Mouse (Mus musculus): Measurements from ENCODE around the gene Esr1.

DNA sequence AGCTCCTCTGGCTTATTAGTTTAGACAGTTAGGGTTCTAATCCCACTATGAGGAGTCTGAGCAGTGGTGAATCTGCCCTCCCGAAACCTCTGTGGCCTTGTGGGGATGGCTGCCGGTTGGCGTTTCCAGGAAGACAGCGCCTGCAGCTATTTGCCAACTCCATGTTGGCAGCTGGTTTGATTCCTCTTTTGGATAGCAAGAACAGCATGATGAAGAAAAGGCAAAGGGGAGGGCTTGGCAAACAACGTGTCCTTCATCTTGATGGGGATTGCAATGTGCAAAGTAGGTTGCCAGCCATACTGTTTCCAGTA is 10.1 kb downstream of the Esr1 start:
- no peak for TF ChIP-seq POLR2A (IDR thresholded peaks at IDR 0.05; ENCODE audit: extremely low read depth, insufficient read depth, low read length)
- no peak for TF ChIP-seq CTCF (IDR thresholded peaks at IDR 0.05; ENCODE audit: low read depth, low read length)
